Mouse (Mus musculus): ENCODE data around the gene Ctdnep1. TPM values are rescaled to one million over a fixed set of nuclear protein-coding genes. Genes with fewer than 3 reads are reported as not detected.
A peak's percentile ranks its signal among the peaks of the same experiment; 100 is the strongest.

Ctdnep1 gene
- polyA plus RNA-seq, 1 experiment from 2014 or later = 23.4 TPM

GRCm38 (mm10) chr11:69939181-69939580 lies 41.8 kb upstream of the Ctdnep1 start:
- DNase-seq (ENCODE audit: extremely low spot score, low spot score) = no peak
- Histone ChIP-seq H3K27me3 (ENCODE audit: poor library complexity, severe bottlenecking) (peaks cover 68% of the 10 kb centered on the region), H3K36me3 (replicated peaks) (peaks cover 20% of the 10 kb centered on the region), H3K9me3 (no peaks in the 10 kb centered on the region), H3K4me3 (no peak overlapping the region; the same call in 1 of the 2 replicates), H3K4me1 (peaks cover 48% of the 10 kb centered on the region), H3K27ac (no peak overlapping the region)
- WGBS = 60% methylated on average over 5 of the region's 5 CpGs

- peaks cover 63% of the 10 kb centered on the region for H3K27me3 ChIP-seq (ENCODE audit: poor library complexity, severe bottlenecking)
These were observed 41.2 kb upstream of the Ctdnep1 start for GRCm38 (mm10) chr11:69939731-69940130.

GRCm38 (mm10) chr11:69940962-69941361 lies 40.0 kb upstream of the Ctdnep1 start:
- H3K4me3 ChIP-seq = no peak overlapping the region
- 84% methylated on average over 4 of the region's 4 CpGs for WGBS
- peaks cover 51% of the 10 kb centered on the region for H3K27me3 ChIP-seq (ENCODE audit: poor library complexity, severe bottlenecking)
- no peaks in the 10 kb centered on the region for H3K9me3 ChIP-seq
- H3K27ac ChIP-seq = no peak overlapping the region
- peaks cover 36% of the 10 kb centered on the region for H3K4me1 ChIP-seq
- no peak for DNase-seq (ENCODE audit: extremely low spot score, low spot score)
- peaks cover 38% of the 10 kb centered on the region for H3K36me3 ChIP-seq (replicated peaks)

More at GRCm38 (mm10) chr11:69939731-69940130, 41.2 kb upstream of the Ctdnep1 start:
- 92% methylated on average over 17 of the region's 17 CpGs for WGBS
- H3K27ac ChIP-seq = no peak overlapping the region
- no peak for DNase-seq (ENCODE audit: extremely low spot score, low spot score)
- no peaks in the 10 kb centered on the region for H3K9me3 ChIP-seq
- H3K4me1 ChIP-seq = peaks cover 43% of the 10 kb centered on the region
- peaks cover 26% of the 10 kb centered on the region for H3K36me3 ChIP-seq (replicated peaks)
- no peak overlapping the region for H3K4me3 ChIP-seq

- WGBS = 84% methylated on average over 13 of the region's 13 CpGs
- Histone ChIP-seq H3K27me3 (ENCODE audit: poor library complexity, severe bottlenecking) (peaks cover 8% of the 10 kb centered on the region), H3K4me3 (0 out of 2 replicates have a peak overlapping the region, but pooled peaks have one; percentile 60), H3K27ac (no peak overlapping the region), H3K36me3 (replicated peaks) (peaks cover 43% of the 10 kb centered on the region), H3K9me3 (no peaks in the 10 kb centered on the region), H3K4me1 (peaks cover 40% of the 10 kb centered on the region)
- DNase-seq (ENCODE audit: extremely low spot score, low spot score) = no peak
These were observed 35.7 kb upstream of the Ctdnep1 start for GRCm38 (mm10) chr11:69945216-69945615.

GRCm38 (mm10) chr11:69945997-69946891 lies 34.7 kb upstream of the Ctdnep1 start:
- Histone ChIP-seq H3K27ac (peak overlapping the region; percentile 60), H3K27me3 (ENCODE audit: poor library complexity, severe bottlenecking) (0 out of 2 replicates have a peak, but pooled peaks cover 3% of the 10 kb centered on the region), H3K36me3 (replicated peaks) (peaks cover 43% of the 10 kb centered on the region), H3K4me3 (peak overlapping the region; percentile 60), H3K4me1 (peaks cover 40% of the 10 kb centered on the region), H3K9me3 (no peaks in the 10 kb centered on the region)
- 94% methylated on average over 18 of the region's 18 CpGs for WGBS
- DNase-seq (ENCODE audit: extremely low spot score, low spot score) = no peak

- H3K4me1 ChIP-seq = peaks cover 40% of the 10 kb centered on the region
- H3K27me3 ChIP-seq (ENCODE audit: poor library complexity, severe bottlenecking) = 0 out of 2 replicates have a peak, but pooled peaks cover 8% of the 10 kb centered on the region
- H3K36me3 ChIP-seq (replicated peaks) = peaks cover 39% of the 10 kb centered on the region
- H3K4me3 ChIP-seq = peak overlapping the region; percentile 60
- H3K27ac ChIP-seq = peak overlapping the region; percentile 96
- 4% methylated on average over 29 of the region's 29 CpGs for WGBS
- no peak for DNase-seq (ENCODE audit: extremely low spot score, low spot score)
- no peaks in the 10 kb centered on the region for H3K9me3 ChIP-seq
These were observed 33.5 kb upstream of the Ctdnep1 start for GRCm38 (mm10) chr11:69947337-69948065.

GRCm38 (mm10) chr11:69948066-69948762 lies 32.7 kb upstream of the Ctdnep1 start, which contains the start of gene Slc2a4:
Gene Slc2a4 (minus strand): TSS chr11:69948188.
- 0 out of 2 replicates have a peak, but pooled peaks cover 8% of the 10 kb centered on the region for H3K27me3 ChIP-seq (ENCODE audit: poor library complexity, severe bottlenecking)
- H3K27ac ChIP-seq = peak within 1 kb of the TSS; percentile 96
- WGBS = under 1% methylated on average over 34 of the region's 34 CpGs
- H3K4me3 ChIP-seq = peak within 1 kb of the TSS; percentile 60
- H3K4me1 ChIP-seq = peaks cover 40% of the 10 kb centered on the region
- H3K36me3 ChIP-seq (replicated peaks) = peaks cover 32% of the 10 kb centered on the region
- DNase-seq (ENCODE audit: extremely low spot score, low spot score) = peak; percentile 98
- H3K9me3 ChIP-seq = no peaks in the 10 kb centered on the region

GRCm38 (mm10) chr11:69948763-69949150 lies 32.2 kb upstream of the Ctdnep1 start:
- Histone ChIP-seq H3K4me1 (peaks cover 40% of the 10 kb centered on the region), H3K9me3 (no peaks in the 10 kb centered on the region), H3K4me3 (peak overlapping the region; percentile 60), H3K36me3 (replicated peaks) (peaks cover 27% of the 10 kb centered on the region), H3K27me3 (ENCODE audit: poor library complexity, severe bottlenecking) (0 out of 2 replicates have a peak, but pooled peaks cover 8% of the 10 kb centered on the region), H3K27ac (peak overlapping the region; percentile 96)
- whole genome bisulfite sequencing = 0% methylated on average over 14 of the region's 14 CpGs
- DNase-seq (ENCODE audit: extremely low spot score, low spot score) = peak; percentile 88

GRCm38 (mm10) chr11:69950807-69951459 lies 30.0 kb upstream of the Ctdnep1 start:
- H3K36me3 ChIP-seq (replicated peaks) = peaks cover 5% of the 10 kb centered on the region; the same call in 1 of the 2 replicates
- 52% methylated on average over 4 of the region's 4 CpGs for WGBS
- H3K4me3 ChIP-seq = peak overlapping the region; percentile 6; the same call in 1 of the 2 replicates
- DNase-seq (ENCODE audit: extremely low spot score, low spot score) = no peak
- H3K9me3 ChIP-seq = no peaks in the 10 kb centered on the region
- 0 out of 2 replicates have a peak, but pooled peaks cover 5% of the 10 kb centered on the region for H3K27me3 ChIP-seq (ENCODE audit: poor library complexity, severe bottlenecking)
- H3K27ac ChIP-seq = no peak overlapping the region
- peaks cover 35% of the 10 kb centered on the region for H3K4me1 ChIP-seq

- Histone ChIP-seq H3K27me3 (ENCODE audit: poor library complexity, severe bottlenecking) (0 out of 2 replicates have a peak, but pooled peaks cover 5% of the 10 kb centered on the region), H3K4me3 (no peak overlapping the region), H3K4me1 (peaks cover 21% of the 10 kb centered on the region), H3K36me3 (replicated peaks) (no peaks in the 10 kb centered on the region), H3K27ac (no peak overlapping the region), H3K9me3 (no peaks in the 10 kb centered on the region)
- DNase-seq (ENCODE audit: extremely low spot score, low spot score) = no peak
- 42% methylated on average over 1 of the region's 1 CpGs for WGBS
These were observed 28.7 kb upstream of the Ctdnep1 start for GRCm38 (mm10) chr11:69952274-69952673.

- Histone ChIP-seq H3K9me3 (no peaks in the 10 kb centered on the region), H3K27ac (no peak overlapping the region), H3K4me1 (peaks cover 10% of the 10 kb centered on the region), H3K27me3 (ENCODE audit: poor library complexity, severe bottlenecking) (0 out of 2 replicates have a peak, but pooled peaks cover 5% of the 10 kb centered on the region), H3K36me3 (replicated peaks) (no peaks in the 10 kb centered on the region), H3K4me3 (no peak overlapping the region)
- no peak for DNase-seq (ENCODE audit: extremely low spot score, low spot score)
- WGBS = 78% methylated on average over 11 of the region's 11 CpGs
These were observed 27.6 kb upstream of the Ctdnep1 start for GRCm38 (mm10) chr11:69953267-69953915.

Data from forebrain, embryonic 10.5 days (tissue).